Mouse (Mus musculus) brain, embryonic 14.5 days (tissue): Measurements from ENCODE around the gene Chchd1. TPM values are rescaled to one million over a fixed set of nuclear protein-coding genes. Genes with fewer than 3 reads are reported as not detected.
"Not testable (repeated sequence)": the region's sequence is repeated elsewhere in the genome, so short reads cannot be mapped to it uniquely, and the experiment has no call there.

ENCODE experiments used
- DNase-seq: peaks from one replicate; pipeline ENCODE4 v3.0.0-alpha.2; 2011; ENCODE audit warnings: low read depth
- CTCF ChIP-seq: fragments of 200-500 bp; IDR thresholded peaks from 2 replicates; pipeline ENCODE4 v1.5.1; 2012; ENCODE audit warnings: inconsistent platforms, mild to moderate bottlenecking, moderate library complexity, borderline replicate concordance; ENCODE audit not compliant: insufficient read depth, insufficient read length; ENCODE audit errors: extremely low read depth
- POLR2A ChIP-seq: fragments of 200-500 bp; IDR thresholded peaks from 2 replicates; pipeline ENCODE4 v1.6.1; 2012; ENCODE audit warnings: mild to moderate bottlenecking, inconsistent platforms, borderline replicate concordance; ENCODE audit not compliant: poor library complexity, insufficient read depth, insufficient read length, severe bottlenecking; ENCODE audit errors: extremely low read depth
- polyA plus RNA-seq: library from polyadenylated mRNA; depleted of rRNA; stranded (reverse); fragments of >200 nt; gene quantifications from 2 replicates; pipeline ENCODE4 v1.2.3, GENCODE M21; 2012

Gene Chchd1
- polyA plus RNA-seq, 1 experiment = 95.3 TPM

- DNase-seq = peak; percentile 2
- TF ChIP-seq CTCF = no peak
- no peak for TF ChIP-seq POLR2A
These were observed 8.5 kb upstream of the Chchd1 start for GRCm38 (mm10) chr14:20694185-20694883.

GRCm38 (mm10) chr14:20694884-20695760 lies 7.7 kb upstream of the Chchd1 start, which contains the start of gene Fut11:
Gene Fut11, plus strand, starts transcription at chr14:20694968.
- TF ChIP-seq POLR2A = peak; percentile 60
- no peak for TF ChIP-seq CTCF
- peak; percentile 93 for DNase-seq

- TF ChIP-seq CTCF (no peak), POLR2A (no peak)
- peak; percentile 19 for DNase-seq
These were observed 6.9 kb upstream of the Chchd1 start for GRCm38 (mm10) chr14:20695761-20696520.

- peak; percentile 82 for DNase-seq
These were observed 5.8 kb upstream of the Chchd1 start for GRCm38 (mm10) chr14:20696986-20697385.

GRCm38 (mm10) chr14:20698515-20698914 lies 4.3 kb upstream of the Chchd1 start:
- TF ChIP-seq CTCF (no peak), POLR2A (no peak)
- DNase-seq = no peak

More at GRCm38 (mm10) chr14:20696986-20697385, 5.8 kb upstream of the Chchd1 start:
- no peak for TF ChIP-seq POLR2A
- peak; percentile 58; the same call in 1 of the 2 replicates for TF ChIP-seq CTCF

- TF ChIP-seq POLR2A (no peak), CTCF (no peak)
- DNase-seq = no peak
These were observed 2.4 kb upstream of the Chchd1 start for GRCm38 (mm10) chr14:20700362-20700761.

- DNase-seq = no peak
- no peak for TF ChIP-seq CTCF
- no peak for TF ChIP-seq POLR2A
These were observed 1.3 kb upstream of the Chchd1 start for GRCm38 (mm10) chr14:20701554-20701953.

- DNase-seq = peak; percentile 4
- TF ChIP-seq CTCF (no peak), POLR2A (no peak)
These were observed 588 bp upstream of the Chchd1 start for GRCm38 (mm10) chr14:20702096-20702740.

- DNase-seq = not testable (repeated sequence)
These were observed 655 bp downstream of the Chchd1 start for GRCm38 (mm10) chr14:20703461-20703860.

GRCm38 (mm10) chr14:20707201-20708190 lies 4.7 kb downstream of the Chchd1 start, which contains the start of gene Zswim8:
Gene Zswim8, plus strand, starts transcription at chr14:20707552.
- TF ChIP-seq CTCF (no peak), POLR2A (peak; percentile 94)
- DNase-seq = peak; percentile 97

- TF ChIP-seq CTCF = no peak
- TF ChIP-seq POLR2A = no peak
- DNase-seq = peak; percentile 11
These were observed 5.4 kb downstream of the Chchd1 start for GRCm38 (mm10) chr14:20708239-20708638.
